Mouse (Mus musculus) spleen, adult 2 months (tissue): ENCODE results near the gene Cphx3.
"Not testable (repeated sequence)": the region's sequence is repeated elsewhere in the genome, so short reads cannot be mapped to it uniquely, and the experiment has no call there.

ENCODE experiments used
- CTCF ChIP-seq: fragments of 200-500 bp; IDR thresholded peaks from 2 replicates; pipeline ENCODE4 v1.5.1; 2011; ENCODE audit warnings: mild to moderate bottlenecking, inconsistent platforms; ENCODE audit not compliant: insufficient read depth, insufficient read length, insufficient replicate concordance; ENCODE audit errors: extremely low read depth
- POLR2A ChIP-seq: fragments of 200-500 bp; IDR thresholded peaks from 2 replicates; pipeline ENCODE4 v1.6.1; 2011; ENCODE audit warnings: low read depth, low read length, inconsistent platforms

- TF ChIP-seq POLR2A, CTCF: not testable (repeated sequence)
These were observed 79.1 kb downstream of the Cphx3 start for GRCm38 (mm10) chr14:26161156-26161555.
